Mouse (Mus musculus) adrenal gland (tissue): Measurements from ENCODE around the gene Sypl.

ENCODE experiments used
- intact Hi-C: fragments of 180-260 bp; cut with DNase I; formaldehyde crosslinking; loops from one replicate; pipeline ENCODE4 v1.15.1; 2025
- long read RNA-seq, 2 experiments: library from polyadenylated mRNA; unstranded; transcript quantifications; one replicate each; pipeline ENCODE4 v2.0.0; 2020; ENCODE audit warnings: borderline replicate concordance in 1 of 2; ENCODE audit not compliant: insufficient replicate concordance in 1 of 2

Gene Sypl
- long read RNA-seq, experiment 1, transcript Sypl-201 (5 exons, 2,019 nt), result major isoform, 120 of 128 reads
- long read RNA-seq, experiment 1, partial matches to known transcripts, result 4 of 128 reads
- long read RNA-seq, experiment 1, other reads (novel, unspliced or antisense), result 4 of 128 reads
- long read RNA-seq, experiment 2, transcript Sypl-201 (5 exons, 2,019 nt), result major isoform, 129 of 132 reads
- long read RNA-seq, experiment 2, partial matches to known transcripts, result 0 of 132 reads
- long read RNA-seq, experiment 2, other reads (novel, unspliced or antisense), result 3 of 132 reads

- intact Hi-C loops, result no loop called here
Observed at GRCm38 (mm10) chr12:32953596-32954215, at the start of gene Sypl. Gene Sypl (plus strand): TSS chr12:32953891.

- intact Hi-C loops, result loop anchor here (5.0 kb wide), 1 partner anchor 198 kb away; no protein-coding TSS in a partner anchor
Observed at GRCm38 (mm10) chr12:32909686-32910085, 44.0 kb upstream of the Sypl start.

- intact Hi-C loops, result loop anchor here (5.0 kb wide), 1 partner anchor 197 kb away; no protein-coding TSS in a partner anchor
Observed at GRCm38 (mm10) chr12:32910092-32910491, 43.6 kb upstream of the Sypl start.

GRCm38 (mm10) chr12:32910560-32911194 lies 43.0 kb upstream of the Sypl start:
- intact Hi-C loops, result loop anchor here (5.0 kb wide), 1 partner anchor 197 kb away; no protein-coding TSS in a partner anchor

GRCm38 (mm10) chr12:32911569-32911968 lies 42.1 kb upstream of the Sypl start:
- intact Hi-C loops, result loop anchor here (5.0 kb wide), 1 partner anchor 196 kb away; no protein-coding TSS in a partner anchor

- intact Hi-C loops, result loop anchor here (5.0 kb wide), 1 partner anchor 195 kb away; no protein-coding TSS in a partner anchor
Observed at GRCm38 (mm10) chr12:32912772-32913171, 40.9 kb upstream of the Sypl start.

- intact Hi-C loops, result no loop called here
Observed at GRCm38 (mm10) chr12:32918683-32919082, 35.0 kb upstream of the Sypl start.

- intact Hi-C loops, result no loop called here
Observed at GRCm38 (mm10) chr12:32919091-32919490, 34.6 kb upstream of the Sypl start.

- intact Hi-C loops, result no loop called here
Observed at GRCm38 (mm10) chr12:32919527-32919926, 34.2 kb upstream of the Sypl start.

- intact Hi-C loops, result loop anchor here (2.0 kb wide), 1 partner anchor 89 kb away; no protein-coding TSS in a partner anchor
Observed at GRCm38 (mm10) chr12:32920185-32920788, 33.4 kb upstream of the Sypl start.

- intact Hi-C loops, result loop anchor here (2.0 kb wide), 1 partner anchor 88 kb away; no protein-coding TSS in a partner anchor
Observed at GRCm38 (mm10) chr12:32921071-32921470, 32.6 kb upstream of the Sypl start.

GRCm38 (mm10) chr12:32921532-32922131 lies 32.1 kb upstream of the Sypl start:
- intact Hi-C loops, result loop anchor here (2.0 kb wide), 1 partner anchor 87 kb away; no protein-coding TSS in a partner anchor

GRCm38 (mm10) chr12:32924245-32924644 lies 29.4 kb upstream of the Sypl start:
- intact Hi-C loops, result no loop called here

GRCm38 (mm10) chr12:32926331-32927172 lies 27.1 kb upstream of the Sypl start:
- intact Hi-C loops, result no loop called here

- intact Hi-C loops, result no loop called here
Observed at GRCm38 (mm10) chr12:32927231-32927835, 26.4 kb upstream of the Sypl start.

- intact Hi-C loops, result no loop called here
Observed at GRCm38 (mm10) chr12:32928180-32928579, 25.5 kb upstream of the Sypl start.

- intact Hi-C loops, result loop anchor here (10.0 kb wide), 1 partner anchor 335 kb away; no protein-coding TSS in a partner anchor
Observed at GRCm38 (mm10) chr12:32929831-32930513, 23.7 kb upstream of the Sypl start.

GRCm38 (mm10) chr12:32930566-32930965 lies 23.1 kb upstream of the Sypl start:
- intact Hi-C loops, result loop anchor here (10.0 kb wide), 1 partner anchor 334 kb away; no protein-coding TSS in a partner anchor
